Mouse (Mus musculus) testis, postnatal 14 days (tissue): ENCODE data around the gene Tom1l2.
A peak's percentile ranks its signal among the peaks of the same experiment; 100 is the strongest.

Experiments
- DNase-seq: peaks from one replicate; pipeline ENCODE4 v3.0.0; 2021; ENCODE audit warnings: low spot score

The Tom1l2 gene

DNA sequence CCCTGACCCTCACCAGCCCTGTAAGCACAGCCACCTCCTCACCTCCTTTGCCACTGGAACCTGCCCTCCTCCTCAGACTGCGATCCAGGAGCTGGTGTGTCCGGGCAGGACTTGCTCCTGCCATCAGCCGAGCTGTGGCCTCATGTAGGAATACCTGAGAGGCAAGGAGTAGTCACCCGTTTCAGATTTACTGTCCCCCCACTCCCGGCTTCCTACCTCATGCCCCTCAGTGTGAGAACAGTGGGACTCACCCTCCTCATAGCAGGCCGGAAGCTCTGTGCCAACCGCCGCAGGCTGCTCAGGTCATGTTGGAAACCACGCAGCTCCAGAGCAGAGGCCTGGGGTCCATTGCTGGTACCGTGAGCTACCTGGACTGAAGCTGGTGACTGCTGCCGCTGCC is 152.3 kb downstream of the Tom1l2 start:
- no peak for DNase-seq

DNA sequence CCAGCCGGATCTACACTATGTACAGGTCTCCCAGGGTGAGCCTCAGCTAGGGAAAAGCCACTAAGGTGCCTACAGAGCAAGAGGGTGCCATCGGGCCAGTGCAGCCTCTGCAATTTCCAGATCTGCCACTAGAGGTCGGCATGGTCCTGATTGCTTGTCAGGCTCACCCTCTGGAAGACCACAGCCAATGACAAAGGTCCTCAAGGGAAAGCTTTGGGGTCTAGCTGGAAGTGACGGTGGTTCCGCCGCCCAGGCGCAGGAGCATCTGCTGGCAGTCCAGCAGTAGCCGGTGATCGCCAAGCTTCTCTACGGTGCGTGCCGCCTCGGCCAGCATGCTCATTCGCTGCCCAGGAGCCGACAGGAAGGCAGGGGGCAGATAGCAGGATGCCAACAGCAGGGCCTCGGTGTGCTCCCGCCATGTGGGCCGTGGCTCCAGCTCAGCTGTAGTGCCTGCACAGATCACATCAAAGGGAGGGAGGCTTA is 153.0 kb downstream of the Tom1l2 start:
- peak; percentile 68 for DNase-seq

DNA sequence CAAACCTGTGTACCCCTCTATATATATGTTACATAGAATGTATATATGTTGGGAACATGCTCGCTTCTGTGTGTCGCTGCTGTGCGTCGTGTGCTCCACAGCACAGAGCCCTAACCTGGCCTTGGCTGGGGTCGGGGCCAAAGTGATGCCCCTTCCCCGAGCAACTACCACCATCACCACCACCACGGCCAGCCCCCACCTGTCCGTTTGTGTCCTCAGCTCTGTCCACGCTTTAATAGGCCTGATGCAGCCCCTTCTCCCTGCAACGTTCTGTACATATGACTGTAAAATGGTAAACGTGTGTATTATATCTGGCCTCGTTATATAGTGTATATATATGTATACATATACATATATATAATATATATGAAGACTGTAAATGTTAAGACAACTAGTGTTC is 154.1 kb downstream of the Tom1l2 start:
- no peak for DNase-seq

DNA sequence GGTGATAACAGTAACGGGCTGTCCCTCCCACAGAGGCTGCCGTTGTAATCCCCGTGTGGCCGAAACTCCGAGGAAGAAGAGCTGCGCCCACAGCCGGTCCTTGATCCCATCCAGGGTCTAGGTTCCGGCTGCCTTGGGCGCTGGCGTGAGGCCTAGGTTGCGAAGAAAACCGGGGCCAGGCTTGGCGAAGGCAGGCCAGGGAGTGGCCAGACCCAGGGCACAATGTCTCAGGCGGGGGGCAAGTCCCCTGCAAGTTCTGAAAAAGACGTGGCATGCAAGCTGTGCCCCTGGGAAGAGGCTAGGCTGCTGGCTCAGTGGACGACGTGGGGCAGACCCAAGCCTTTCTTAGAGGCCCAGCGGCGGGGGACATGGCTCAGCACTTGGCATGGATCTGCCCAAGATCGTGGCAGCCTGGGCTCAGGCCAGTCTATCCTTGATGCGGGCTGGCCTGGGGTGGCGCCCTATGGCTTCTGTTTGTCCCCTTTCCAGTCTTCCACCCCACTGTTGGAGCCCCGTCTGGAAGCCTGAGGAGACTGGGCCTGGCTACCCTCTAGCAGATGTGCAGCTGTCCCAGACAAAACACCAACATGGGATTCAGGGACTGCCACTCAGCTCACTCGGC is 154.6 kb downstream of the Tom1l2 start:
- DNase-seq = no peak

DNA sequence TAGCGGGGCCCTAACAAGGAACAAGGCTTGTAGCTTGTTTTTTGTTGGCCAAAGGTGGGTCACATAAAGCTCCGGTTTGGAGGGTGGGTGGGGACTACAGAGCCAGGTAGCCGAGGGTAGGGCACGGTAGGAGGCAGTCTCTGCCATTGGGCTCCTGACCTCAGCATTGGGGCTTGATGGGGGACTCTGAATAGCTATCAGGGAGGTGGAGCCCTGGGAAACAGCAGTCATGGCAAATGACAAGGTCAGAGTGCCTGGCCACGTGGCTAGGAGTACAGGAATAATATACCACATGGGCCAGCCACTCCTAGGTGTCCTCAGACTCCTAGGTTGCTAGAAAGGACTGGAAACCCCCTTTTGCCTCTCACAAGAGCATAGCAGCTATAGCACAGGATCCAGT is 156.4 kb downstream of the Tom1l2 start:
- DNase-seq = no peak

DNA sequence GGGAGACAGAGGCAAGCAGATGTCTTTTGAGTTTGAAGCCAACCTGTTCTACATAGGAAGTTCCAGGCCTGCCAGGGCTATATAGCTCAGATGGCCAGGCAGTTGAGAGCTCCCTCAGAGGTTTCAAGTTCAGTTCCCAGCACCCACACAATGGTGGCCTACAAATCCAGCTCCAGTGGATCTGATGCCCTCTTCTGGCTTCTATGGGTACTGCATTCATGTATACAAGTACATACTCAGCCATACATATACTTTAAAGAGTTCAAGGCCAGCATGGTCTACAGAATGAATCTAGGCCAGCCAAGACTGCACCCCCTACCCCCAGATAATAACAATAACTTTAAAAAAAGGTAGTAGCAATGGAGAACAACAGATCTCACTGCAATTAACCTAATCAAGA is 157.6 kb downstream of the Tom1l2 start:
- DNase-seq = no peak

DNA sequence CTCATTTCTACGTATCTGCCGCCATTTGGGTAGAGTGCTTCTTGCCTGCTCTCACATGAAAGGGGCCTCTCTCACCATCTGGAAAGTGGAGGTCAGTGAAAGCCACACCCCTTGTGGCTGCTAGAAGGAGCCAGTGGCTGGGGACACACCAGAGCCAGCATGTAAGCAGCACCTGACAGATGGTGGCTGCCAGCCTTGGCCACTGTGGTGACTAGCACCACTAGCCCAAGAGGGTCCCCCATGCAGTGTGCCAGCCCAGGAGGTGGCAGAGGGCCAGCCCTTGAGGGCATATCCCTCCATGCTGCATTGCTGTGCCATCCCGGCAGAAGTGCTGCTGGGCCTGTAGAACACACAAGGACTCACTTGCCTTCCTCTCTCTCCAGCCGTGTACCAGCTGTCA is 159.1 kb downstream of the Tom1l2 start:
- DNase-seq = no peak

DNA sequence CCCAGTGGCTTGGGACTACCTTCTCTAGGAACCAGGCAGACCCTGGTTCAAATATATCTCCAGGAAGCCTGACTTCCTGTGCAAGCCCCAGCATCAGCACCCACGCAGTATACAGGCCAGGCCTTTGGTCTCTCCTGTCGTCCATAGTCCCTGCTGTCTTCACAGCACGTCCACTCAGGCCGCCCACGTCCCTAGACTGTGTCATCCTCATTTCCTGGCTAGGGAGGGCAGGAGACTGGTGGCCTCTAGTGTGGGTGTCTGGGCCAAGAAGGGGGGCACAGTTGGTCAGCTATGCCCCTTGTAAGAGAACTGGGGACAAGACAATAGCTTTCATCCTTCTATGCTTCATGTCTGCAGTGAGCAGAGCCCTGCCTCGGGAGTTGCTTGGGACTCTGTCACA is 160.2 kb downstream of the Tom1l2 start:
- DNase-seq = no peak

DNA sequence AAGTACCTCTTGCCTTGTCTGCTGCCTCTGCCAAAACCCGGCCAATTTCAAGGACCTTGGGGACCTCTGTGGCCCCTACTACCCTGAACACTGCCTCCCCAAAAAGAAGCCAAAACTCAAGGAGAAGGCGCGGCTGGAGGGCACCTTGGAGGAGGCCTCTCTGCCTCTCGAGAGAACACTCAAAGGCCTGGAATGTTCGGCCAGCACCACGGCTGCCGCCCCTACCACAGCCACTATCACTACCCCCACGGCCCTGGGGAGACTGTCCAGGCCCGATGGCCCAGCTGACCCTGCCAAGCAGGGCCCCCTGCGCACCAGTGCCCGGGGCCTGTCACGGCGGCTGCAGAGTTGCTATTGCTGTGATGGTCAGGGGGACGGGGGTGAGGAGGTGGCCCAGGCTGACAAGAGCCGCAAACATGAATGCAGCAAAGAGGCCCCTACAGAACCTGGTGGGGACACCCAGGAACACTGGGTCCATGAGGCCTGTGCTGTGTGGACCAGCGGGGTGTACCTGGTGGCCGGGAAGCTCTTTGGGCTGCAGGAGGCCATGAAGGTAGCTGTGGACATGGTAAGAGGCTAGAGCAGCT is 162.6 kb downstream of the Tom1l2 start:
- DNase-seq = no peak

DNA sequence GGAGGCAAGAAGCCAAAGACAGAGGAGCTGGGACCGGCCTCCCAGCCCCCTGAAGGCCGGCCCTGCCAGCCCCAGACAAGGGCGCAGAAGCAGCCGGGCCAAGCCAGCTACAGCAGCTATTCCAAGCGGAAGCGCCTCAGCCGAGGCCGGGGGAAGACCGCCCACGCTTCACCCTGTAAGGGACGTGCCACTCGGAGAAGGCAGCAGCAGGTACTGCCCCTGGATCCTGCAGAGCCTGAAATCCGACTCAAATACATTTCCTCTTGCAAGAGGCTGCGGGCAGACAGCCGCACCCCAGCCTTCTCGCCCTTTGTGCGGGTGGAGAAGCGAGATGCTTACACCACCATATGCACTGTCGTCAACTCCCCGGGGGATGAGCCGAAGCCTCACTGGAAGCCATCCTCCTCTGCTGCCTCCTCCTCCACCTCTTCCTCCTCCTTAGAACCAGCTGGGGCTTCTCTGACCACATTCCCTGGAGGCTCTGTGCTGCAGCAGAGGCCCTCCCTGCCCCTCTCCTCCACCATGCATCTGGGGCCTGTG is 163.1 kb downstream of the Tom1l2 start:
- peak; percentile 39 for DNase-seq

DNA sequence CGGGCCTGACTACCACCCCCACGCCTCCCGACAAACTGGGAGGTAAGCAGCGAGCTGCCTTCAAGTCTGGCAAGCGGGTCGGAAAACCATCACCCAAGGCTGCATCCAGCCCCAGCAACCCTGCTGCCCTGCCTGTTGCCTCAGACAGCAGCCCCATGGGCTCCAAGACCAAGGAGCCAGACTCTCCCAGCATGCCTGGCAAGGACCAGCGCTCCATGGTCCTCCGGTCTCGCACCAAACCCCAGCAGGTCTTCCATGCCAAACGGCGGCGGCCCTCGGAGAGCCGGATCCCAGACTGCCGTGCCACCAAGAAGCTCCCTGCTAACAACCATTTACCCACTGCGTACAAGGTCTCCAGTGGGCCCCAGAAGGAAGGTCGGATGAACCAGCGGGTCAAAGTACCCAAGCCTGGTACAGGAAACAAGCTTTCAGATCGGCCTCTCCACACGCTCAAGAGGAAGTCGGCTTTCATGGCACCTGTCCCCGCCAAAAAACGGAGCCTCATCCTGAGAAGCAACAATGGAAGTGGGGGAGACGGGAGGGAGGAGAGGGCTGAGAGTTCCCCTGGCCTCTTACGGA is 164.3 kb downstream of the Tom1l2 start:
- no peak for DNase-seq

DNA sequence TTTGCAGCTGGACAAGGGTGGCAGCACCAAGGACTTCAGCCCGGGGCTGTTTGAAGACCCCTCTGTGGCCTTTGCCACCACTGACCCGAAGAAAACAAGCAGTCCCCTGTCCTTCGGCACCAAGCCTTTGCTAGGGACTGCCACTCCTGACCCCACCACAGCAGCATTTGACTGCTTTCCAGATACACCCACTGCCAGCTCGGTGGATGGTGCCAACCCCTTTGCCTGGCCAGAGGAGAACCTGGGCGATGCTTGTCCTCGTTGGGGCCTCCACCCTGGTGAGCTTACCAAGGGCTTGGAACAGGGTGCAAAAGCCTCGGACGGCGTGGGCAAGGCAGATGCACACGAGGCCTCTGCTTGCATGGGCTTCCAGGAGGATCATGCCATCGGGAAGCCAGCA is 165.6 kb downstream of the Tom1l2 start:
- DNase-seq = no peak

DNA sequence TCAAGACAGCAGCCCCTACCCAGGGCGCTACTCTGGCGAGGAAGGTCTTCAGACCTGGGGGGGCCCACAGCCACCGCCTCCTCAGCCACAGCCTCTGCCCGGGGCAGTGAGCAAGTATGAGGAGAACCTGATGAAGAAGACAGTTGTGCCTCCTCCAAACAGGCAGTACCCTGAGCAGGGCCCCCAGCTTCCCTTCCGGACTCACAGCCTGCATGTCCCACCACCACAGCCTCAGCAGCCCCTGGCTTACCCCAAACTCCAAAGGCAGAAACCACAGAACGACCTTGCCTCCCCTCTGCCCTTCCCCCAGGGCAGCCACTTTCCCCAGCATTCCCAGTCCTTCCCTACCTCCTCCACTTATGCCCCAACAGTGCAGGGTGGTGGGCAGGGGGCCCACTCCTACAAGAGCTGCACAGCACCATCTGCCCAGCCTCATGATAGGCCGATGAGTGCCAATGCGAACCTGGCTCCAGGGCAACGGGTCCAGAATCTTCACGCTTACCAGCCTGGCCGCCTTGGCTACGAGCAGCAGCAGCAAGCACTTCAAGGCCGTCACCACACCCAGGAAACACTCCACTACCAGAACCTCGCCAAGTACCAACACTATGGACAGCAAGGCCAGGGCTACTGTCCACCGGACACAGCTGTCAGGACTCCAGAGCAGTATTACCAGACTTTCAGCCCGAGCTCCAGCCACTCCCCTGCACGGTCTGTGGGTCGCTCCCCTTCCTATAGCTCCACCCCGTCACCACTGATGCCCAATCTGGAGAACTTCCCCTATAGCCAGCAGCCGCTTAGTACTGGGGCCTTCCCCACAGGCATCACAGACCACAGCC is 167.1 kb downstream of the Tom1l2 start:
- no peak for DNase-seq

DNA sequence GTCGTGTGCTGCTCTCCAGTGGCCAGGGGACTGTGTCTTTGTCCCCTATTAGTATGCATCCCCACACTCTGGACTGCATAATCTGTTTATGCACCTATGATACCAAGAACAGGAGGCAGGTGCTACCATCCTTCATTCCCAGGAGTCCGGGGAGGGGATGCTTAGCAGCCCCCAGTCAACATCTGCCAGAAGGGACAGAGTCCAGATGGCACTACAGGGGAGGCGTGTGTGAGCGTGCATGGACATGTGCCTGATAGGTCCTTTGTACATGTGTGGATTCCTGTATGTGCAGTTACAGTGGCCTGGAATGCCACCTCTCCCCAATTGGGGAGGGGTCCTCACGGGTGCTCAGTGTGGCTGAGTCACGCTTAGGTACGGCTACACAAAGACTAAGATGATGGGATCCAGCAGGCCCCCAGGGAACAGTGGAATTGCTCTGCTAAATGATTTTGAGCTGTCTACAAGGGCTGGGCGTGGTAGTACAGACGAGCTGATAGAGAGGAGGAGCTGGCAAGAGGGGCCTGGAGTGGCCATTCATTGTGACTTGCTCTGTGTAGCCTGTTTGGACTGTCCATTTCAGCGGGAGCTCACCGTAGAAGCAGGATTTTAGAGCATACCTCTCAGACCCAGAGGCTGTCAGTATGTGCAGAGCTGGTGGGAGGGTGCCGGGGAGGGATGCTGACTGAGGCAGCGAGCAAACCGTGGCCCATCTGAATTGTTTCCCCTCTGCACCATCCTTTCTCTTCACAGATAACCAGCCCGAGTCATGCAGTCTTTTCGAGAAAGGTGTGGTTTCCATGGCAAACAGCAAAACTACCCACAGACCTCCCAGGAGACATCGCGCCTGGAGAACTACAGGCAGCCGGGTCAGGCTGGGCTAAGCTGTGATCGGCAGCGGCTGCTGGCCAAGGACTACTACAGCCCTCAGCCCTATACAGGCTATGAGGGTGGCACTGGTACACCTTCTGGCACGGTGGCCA is 168.1 kb downstream of the Tom1l2 start:
- DNase-seq = no peak

DNA sequence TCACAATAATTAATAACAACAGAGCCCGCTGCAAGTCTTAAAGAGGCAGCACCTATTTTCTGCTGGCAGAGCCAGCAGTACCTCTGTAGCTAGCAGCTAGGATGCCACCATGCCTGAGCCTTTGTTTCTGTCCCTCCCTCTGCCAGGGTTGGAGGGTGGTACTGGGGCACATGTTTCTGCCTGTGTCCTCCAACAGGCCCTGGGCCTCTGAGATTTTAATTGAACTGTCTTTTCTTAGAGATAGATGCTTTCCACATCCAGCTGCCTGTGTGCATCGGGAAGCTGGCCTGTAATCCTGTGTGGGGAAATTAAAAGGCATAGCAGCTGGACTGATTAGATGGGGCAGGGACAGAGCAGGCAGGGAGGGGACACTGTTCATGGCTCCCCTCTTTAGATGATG is 170.0 kb downstream of the Tom1l2 start:
- no peak for DNase-seq

DNA sequence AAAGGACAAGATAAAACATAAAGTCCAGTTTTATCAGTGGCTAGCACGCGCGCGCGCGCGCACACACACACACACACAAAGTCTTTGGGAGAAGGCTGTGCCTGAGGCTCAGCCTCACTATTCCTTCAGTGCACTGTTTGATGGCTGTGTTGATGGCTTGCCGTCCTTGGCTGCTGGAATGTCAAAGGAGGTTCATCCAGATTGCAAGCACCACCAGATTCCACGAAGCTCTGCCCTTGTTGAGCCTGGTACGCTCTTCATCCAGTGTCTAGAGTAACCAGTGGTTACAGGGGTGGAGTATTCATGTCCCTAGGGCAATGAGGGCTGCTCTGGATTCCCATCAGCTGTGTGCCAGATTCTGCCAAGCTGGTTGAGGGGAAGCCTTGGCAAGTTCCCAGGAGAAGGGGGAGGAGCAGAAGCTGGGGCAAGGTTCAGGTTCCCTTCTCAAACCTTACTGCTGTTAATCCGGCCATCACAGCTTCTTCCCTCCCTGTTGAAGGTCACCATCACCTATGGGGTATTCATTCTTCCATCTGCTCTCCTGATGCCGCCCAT is 170.5 kb downstream of the Tom1l2 start:
- no peak for DNase-seq

DNA sequence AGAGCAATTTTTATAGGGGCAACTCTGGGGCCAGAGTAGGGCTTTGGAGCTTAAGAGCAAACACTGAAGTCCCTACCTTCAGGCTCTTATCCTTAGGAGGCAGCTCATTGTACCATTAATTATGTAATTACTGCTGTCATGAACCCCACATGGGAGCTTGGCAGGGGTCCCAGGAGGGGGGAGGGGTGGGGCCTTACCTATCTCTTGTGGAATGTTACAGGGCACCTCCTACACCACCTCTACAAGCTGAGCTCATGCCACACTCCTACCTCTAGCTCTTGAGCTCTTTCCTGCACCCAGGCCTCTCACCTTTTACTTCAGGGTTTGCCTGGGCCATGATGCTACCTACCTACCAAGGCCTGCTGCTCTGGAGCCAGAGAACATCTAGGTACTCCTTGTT is 174.2 kb downstream of the Tom1l2 start:
- DNase-seq = peak; percentile 49

DNA sequence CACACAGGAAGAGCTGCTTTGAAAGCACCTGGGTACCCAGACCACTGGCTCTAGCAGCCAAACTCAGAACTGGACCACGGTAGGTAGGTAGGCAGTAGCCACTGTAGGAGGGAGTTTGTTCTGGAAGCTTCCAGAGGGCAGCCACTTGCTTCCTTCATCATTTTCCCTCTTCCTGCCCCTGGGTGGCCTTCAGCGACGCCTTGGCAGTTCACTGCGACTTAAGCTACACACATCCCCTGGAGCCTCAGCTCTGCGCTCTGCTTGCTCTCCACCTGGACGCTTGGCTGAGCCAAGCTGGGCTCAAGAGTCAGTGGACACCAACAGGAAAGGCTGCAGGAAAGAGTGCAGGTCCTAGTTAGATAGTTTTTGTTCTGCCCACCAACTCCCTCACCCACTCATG is 174.7 kb downstream of the Tom1l2 start:
- no peak for DNase-seq

DNA sequence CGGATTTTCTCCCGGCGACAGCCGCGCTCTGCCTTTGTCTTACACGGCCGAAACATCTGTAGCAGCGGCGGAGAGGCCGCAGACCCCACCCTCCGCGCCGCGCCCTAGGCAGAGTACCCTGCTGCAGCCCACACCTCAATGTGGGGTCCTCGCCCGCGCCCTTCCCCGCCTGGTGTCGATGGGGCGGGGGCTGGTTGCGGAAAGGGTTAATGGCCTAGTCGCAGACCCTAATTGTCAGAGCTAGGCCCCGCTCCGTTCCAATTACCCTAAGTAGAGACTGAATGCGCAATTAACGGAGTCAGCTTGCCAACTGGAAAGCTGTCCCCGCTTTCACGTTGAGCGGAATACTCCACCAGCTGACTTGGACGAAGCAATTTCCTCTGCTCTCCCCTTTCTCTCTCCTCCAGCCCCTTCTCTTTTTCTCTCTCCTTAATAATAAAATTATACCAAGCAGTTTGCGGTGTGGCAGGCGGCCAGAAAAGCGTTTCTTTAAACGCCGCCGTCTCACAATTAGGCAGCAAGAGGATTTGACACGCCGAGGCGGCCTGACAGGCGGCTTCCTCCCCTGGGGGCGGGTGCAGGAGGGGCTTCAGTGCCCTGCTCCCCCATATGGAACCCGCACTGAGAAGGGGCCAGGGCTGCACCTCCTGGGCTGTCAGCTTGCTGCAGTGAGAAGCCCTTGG is 175.6 kb downstream of the Tom1l2 start:
- no peak for DNase-seq
